Mouse (Mus musculus) heart, embryonic 12.5 days (tissue): ENCODE results near the gene Gm12184. TPM values are rescaled to one million over a fixed set of nuclear protein-coding genes. Genes with fewer than 3 reads are reported as not detected.
"Not testable (repeated sequence)": the region's sequence is repeated elsewhere in the genome, so short reads cannot be mapped to it uniquely, and the experiment has no call there.

Source experiments
- ATAC-seq: fragments of 200-750 bp; cut with Nextera tagmentation; 2 replicates; pipeline ENCODE4 v1.8.0; 2017; ENCODE audit warnings: moderate TSS enrichment, moderate library complexity; ENCODE audit not compliant: insufficient number of reproducible peaks, low FRiP score
- H3K27ac ChIP-seq: fragments of 300-500 bp; sonication (generic); 2 replicates; pipeline ENCODE4 v1.5.1; 2016; ENCODE audit warnings: mild to moderate bottlenecking, moderate library complexity; ENCODE audit not compliant: poor library complexity, severe bottlenecking
- H3K27me3 ChIP-seq: fragments of 300-500 bp; sonication (generic); replicated peaks from 2 replicates; pipeline ENCODE4 v1.6.1; 2016; ENCODE audit warnings: mild to moderate bottlenecking, moderate library complexity
- H3K36me3 ChIP-seq: fragments of 300-500 bp; sonication (generic); 2 replicates; pipeline ENCODE4 v1.6.1; 2016; ENCODE audit warnings: mild to moderate bottlenecking, moderate library complexity
- H3K4me1 ChIP-seq: fragments of 300-500 bp; sonication (generic); replicated peaks from 2 replicates; pipeline ENCODE4 v1.6.1; 2016; ENCODE audit warnings: mild to moderate bottlenecking
- H3K4me2 ChIP-seq: fragments of 300-500 bp; sonication (generic); 2 replicates; pipeline ENCODE4 v1.6.1; 2016; ENCODE audit warnings: mild to moderate bottlenecking, moderate library complexity
- H3K4me3 ChIP-seq: fragments of 300-500 bp; sonication (generic); 2 replicates; pipeline ENCODE4 v1.5.1; 2016; ENCODE audit warnings: mild to moderate bottlenecking
- H3K9ac ChIP-seq: fragments of 300-500 bp; sonication (generic); 2 replicates; pipeline ENCODE4 v1.6.1; 2016; ENCODE audit warnings: mild to moderate bottlenecking, moderate library complexity
- H3K9me3 ChIP-seq: fragments of 300-500 bp; sonication (generic); replicated peaks from 2 replicates; pipeline ENCODE4 v1.6.1; 2016; ENCODE audit warnings: mild to moderate bottlenecking, moderate library complexity
- WGBS: fragments of 180-500 bp; shearing (Covaris S2); methylation state at CpG from one replicate; pipeline ENCODE4 v1.1.7; 2016; 5-methylcytosine and 5-hydroxymethylcytosine counted together
- polyA plus RNA-seq: library from polyadenylated mRNA; unstranded; fragments of >200 nt; fragmentation: Nextera tagmentation; extraction: Ambion mirVana; gene quantifications from 2 replicates; pipeline ENCODE4 v1.2.1, GENCODE M21; 2016

Gm12184 gene
- polyA plus RNA-seq, result 3.3 and 5.3 TPM in 2 replicates

DNA sequence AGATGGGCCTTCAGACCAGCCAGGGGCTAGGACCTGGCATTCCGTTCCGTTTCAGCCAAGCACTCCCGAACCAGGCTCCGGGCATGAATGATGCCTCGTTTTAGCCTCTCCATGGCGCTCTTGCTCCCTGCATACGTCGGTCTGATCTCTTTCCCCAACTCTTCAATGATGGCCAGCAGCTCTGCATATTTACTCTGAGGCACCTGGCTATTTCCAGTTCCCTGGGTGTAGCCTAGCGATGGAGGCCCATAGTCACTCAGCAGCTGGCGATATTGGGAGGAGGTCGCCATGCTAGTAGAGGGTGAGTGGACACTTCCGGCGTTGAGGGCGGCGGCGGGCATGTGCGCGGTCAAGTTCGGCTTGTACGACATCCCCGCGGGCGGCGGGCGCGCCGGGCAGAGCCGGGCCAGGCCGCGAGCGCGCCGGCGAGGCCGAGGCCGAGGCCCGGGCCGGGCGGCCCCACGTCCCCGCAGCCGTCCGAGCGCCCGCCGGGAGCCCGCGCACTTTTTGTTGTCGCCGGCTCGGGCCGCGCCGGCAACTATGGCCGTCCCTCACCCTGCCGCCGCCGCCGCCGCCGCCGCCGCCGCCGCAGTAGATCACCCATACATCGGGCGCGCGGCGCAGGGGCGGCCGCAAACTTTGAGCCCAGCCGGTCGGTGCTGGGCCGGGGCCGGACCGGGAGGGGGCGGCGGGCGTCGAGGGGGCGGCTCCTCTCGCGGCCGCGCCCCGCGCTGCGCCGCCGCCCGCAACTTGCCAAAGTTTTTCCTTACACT is at the start of gene Gm12184, which contains the start of gene Trim7:
Gm12184 (minus strand) TSS at position 677 of the 773 bp plus-strand sequence.
Trim7 (plus strand) TSS at position 162 of the 773 bp plus-strand sequence.
- not testable (repeated sequence) for H3K9me3 ChIP-seq, H3K36me3 ChIP-seq
- Histone ChIP-seq H3K4me2 (peak within 1 kb of the TSS; percentile 74), H3K27me3 (peaks cover 11% of the 10 kb centered on the region), H3K27ac (peak within 1 kb of the TSS; percentile 57), H3K4me1 (peaks cover 23% of the 10 kb centered on the region), H3K4me3 (peak within 1 kb of the TSS; percentile 52), H3K9ac (peak within 1 kb of the TSS; percentile 63)
- ATAC-seq, result peak; percentile 87
- 3% methylated on average over 49 of the region's 92 CpGs for WGBS

GRCm38 (mm10) chr11:48875343-48875837 is 48.9 kb upstream of the Gm12184 start:
- H3K36me3 ChIP-seq, H3K4me3 ChIP-seq, H3K9ac ChIP-seq, H3K27me3 ChIP-seq, ATAC-seq, H3K4me2 ChIP-seq, H3K9me3 ChIP-seq, H3K27ac ChIP-seq: not testable (repeated sequence)
- WGBS, result 54% methylated on average over 1 of the region's 1 CpGs
- peaks cover 17% of the 10 kb centered on the region for H3K4me1 ChIP-seq

- Histone ChIP-seq H3K9me3 (no peaks in the 10 kb centered on the region), H3K27ac (no peak overlapping the region), H3K27me3 (no peaks in the 10 kb centered on the region), H3K4me2 (no peak overlapping the region), H3K9ac (no peak overlapping the region), H3K36me3 (no peaks in the 10 kb centered on the region), H3K4me1 (peaks cover 25% of the 10 kb centered on the region), H3K4me3 (no peak overlapping the region)
- ATAC-seq, result no peak
- WGBS, result 2% methylated on average over 4 of the region's 4 CpGs
Measured at GRCm38 (mm10) chr11:48874465-48874864, 48.0 kb upstream of the Gm12184 start.

DNA sequence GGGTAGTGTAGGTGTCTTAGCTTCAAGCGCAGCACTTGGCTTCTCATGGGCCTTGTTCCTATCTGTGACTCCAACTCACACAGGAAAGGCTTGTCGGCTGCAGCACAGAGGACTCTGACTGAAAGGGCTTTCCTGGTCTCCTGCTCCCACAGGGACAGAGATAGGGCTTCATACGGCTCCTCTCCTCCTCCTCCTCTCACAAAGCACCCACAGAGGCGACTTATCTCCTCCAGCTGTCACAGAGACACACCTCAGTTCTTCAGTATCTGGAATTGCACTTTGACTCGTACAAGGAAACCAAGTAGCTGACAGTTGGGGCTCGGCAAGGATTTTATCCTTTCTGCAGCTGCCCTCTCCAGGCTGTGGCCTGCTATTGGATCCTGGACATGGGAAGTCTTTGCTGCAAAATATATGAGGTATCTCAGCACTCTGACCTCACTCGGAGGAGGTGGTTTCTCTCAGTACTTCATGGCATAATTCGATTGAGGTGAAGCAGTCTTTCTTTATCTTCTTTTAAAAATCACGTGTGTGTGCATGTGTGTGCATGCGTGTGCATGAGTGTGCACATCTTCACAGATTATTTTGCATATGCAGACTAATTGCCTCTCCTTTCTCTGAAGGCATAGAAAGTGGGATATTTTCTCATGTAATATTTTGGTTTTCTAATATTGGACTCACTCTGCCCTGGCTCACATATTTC is 47.3 kb upstream of the Gm12184 start:
- H3K9me3 ChIP-seq, result no peaks in the 10 kb centered on the region
- H3K9ac ChIP-seq, result no peak overlapping the region
- H3K4me3 ChIP-seq, result no peak overlapping the region
- H3K36me3 ChIP-seq, result no peaks in the 10 kb centered on the region
- H3K27ac ChIP-seq, result no peak overlapping the region
- H3K4me2 ChIP-seq, result no peak overlapping the region
- peaks cover 33% of the 10 kb centered on the region for H3K4me1 ChIP-seq
- no peaks in the 10 kb centered on the region for H3K27me3 ChIP-seq
- 31% methylated on average over 10 of the region's 10 CpGs for WGBS
- no peak for ATAC-seq

GRCm38 (mm10) chr11:48872695-48873300 is 46.3 kb upstream of the Gm12184 start:
- H3K27me3 ChIP-seq, result no peaks in the 10 kb centered on the region
- no peaks in the 10 kb centered on the region for H3K36me3 ChIP-seq
- peaks cover 34% of the 10 kb centered on the region for H3K4me1 ChIP-seq
- ATAC-seq, result no peak
- 0 out of 2 replicates have a peak overlapping the region, but pooled peaks have one; percentile 8 for H3K27ac ChIP-seq
- no peak overlapping the region for H3K4me3 ChIP-seq
- H3K9me3 ChIP-seq, result no peaks in the 10 kb centered on the region
- H3K9ac ChIP-seq, result no peak overlapping the region
- peak overlapping the region; percentile 91 for H3K4me2 ChIP-seq
- 85% methylated on average over 7 of the region's 7 CpGs for WGBS

GRCm38 (mm10) chr11:48871817-48872541 is 45.5 kb upstream of the Gm12184 start:
- Histone ChIP-seq H3K4me1 (peaks cover 34% of the 10 kb centered on the region), H3K27me3 (no peaks in the 10 kb centered on the region), H3K4me3 (peak overlapping the region; percentile 57), H3K9ac (peak overlapping the region; percentile 74), H3K4me2 (peak overlapping the region; percentile 91), H3K9me3 (no peaks in the 10 kb centered on the region), H3K36me3 (no peaks in the 10 kb centered on the region), H3K27ac (peak overlapping the region; percentile 70)
- 8% methylated on average over 17 of the region's 17 CpGs for WGBS
- no peak; the same call in 1 of the 2 replicates for ATAC-seq

GRCm38 (mm10) chr11:48871201-48871772 is 44.8 kb upstream of the Gm12184 start, which contains the start of gene Irgm1:
TSS of gene Irgm1 (minus strand) at chr11:48871683.
- no peaks in the 10 kb centered on the region for H3K27me3 ChIP-seq
- H3K36me3 ChIP-seq, result 0 out of 2 replicates have a peak, but pooled peaks cover 4% of the 10 kb centered on the region
- H3K27ac ChIP-seq, result peak within 1 kb of the TSS; percentile 70
- peak; percentile 73 for ATAC-seq
- peak within 1 kb of the TSS; percentile 91 for H3K4me2 ChIP-seq
- H3K4me3 ChIP-seq, result peak within 1 kb of the TSS; percentile 57
- no peaks in the 10 kb centered on the region for H3K9me3 ChIP-seq
- WGBS, result under 1% methylated on average over 19 of the region's 19 CpGs
- peaks cover 34% of the 10 kb centered on the region for H3K4me1 ChIP-seq
- peak within 1 kb of the TSS; percentile 74 for H3K9ac ChIP-seq

GRCm38 (mm10) chr11:48870781-48871180 is 44.3 kb upstream of the Gm12184 start:
- H3K9ac ChIP-seq, result peak overlapping the region; percentile 74
- H3K4me1 ChIP-seq, result peaks cover 34% of the 10 kb centered on the region
- no peaks in the 10 kb centered on the region for H3K27me3 ChIP-seq
- H3K9me3 ChIP-seq, result no peaks in the 10 kb centered on the region
- H3K36me3 ChIP-seq, result peaks cover 9% of the 10 kb centered on the region; the same call in 1 of the 2 replicates
- 24% methylated on average over 7 of the region's 7 CpGs for WGBS
- peak overlapping the region; percentile 91 for H3K4me2 ChIP-seq
- H3K27ac ChIP-seq, result peak overlapping the region; percentile 70
- peak overlapping the region; percentile 57 for H3K4me3 ChIP-seq
- ATAC-seq, result 0 out of 2 replicates have a peak, but pooled peaks have one; percentile 27

DNA sequence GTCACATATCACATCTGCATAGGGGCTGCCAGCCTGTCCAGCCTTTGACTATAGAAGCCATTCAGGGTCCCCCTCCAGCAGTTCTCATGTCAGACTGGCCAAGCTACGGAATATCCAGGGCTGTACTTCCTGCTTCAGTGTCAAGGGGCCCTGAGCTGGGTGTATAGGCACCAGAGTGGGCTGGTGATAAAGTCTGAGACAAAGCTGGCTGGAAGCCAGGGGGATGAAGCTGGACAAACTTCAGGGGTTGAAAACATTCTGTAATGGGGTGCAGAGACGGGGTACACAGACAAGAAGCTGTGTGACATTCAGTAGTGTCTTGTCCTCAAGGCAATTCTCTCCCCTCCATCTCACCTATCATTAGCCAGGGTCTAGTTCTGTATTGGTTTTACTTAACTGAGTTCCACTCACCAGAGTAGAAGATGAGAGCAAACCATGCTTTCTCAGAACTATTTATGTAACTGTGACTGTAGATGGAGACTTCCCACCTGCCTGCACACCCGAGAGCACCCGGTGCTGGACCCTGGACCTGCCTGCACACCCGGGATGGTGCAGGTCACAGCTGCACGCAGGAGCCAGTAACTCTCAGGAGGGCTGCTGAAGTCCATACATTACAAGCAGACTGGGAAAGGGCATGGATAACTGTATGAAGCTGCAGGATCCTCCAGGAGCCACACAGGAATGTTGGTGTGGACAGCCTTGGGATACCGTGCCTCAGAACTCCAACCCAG is 43.1 kb upstream of the Gm12184 start:
- ATAC-seq, result peak; percentile 58
- H3K4me1 ChIP-seq, result peaks cover 34% of the 10 kb centered on the region
- H3K4me3 ChIP-seq, result peak overlapping the region; percentile 57; the same call in 1 of the 2 replicates
- H3K36me3 ChIP-seq, result peaks cover 11% of the 10 kb centered on the region
- H3K27me3 ChIP-seq, result no peaks in the 10 kb centered on the region
- no peaks in the 10 kb centered on the region for H3K9me3 ChIP-seq
- peak overlapping the region; percentile 59 for H3K4me2 ChIP-seq
- H3K27ac ChIP-seq, result peak overlapping the region; percentile 63
- WGBS, result 52% methylated on average over 7 of the region's 7 CpGs
- H3K9ac ChIP-seq, result no peak overlapping the region
